Mouse (Mus musculus): ENCODE measurements around the gene Arpp19. TPM values are rescaled to one million over a fixed set of nuclear protein-coding genes. Genes with fewer than 3 reads are reported as not detected.

The Arpp19 gene
- polyA plus RNA-seq (2012; rRNA removed) (11.6 and 31.4 TPM in 2 replicates), polyA plus RNA-seq (2014; fragmentation: Nextera tagmentation; extraction: Ambion mirVana) (151 and 156 TPM in 2 replicates)

- Histone ChIP-seq H3K4me1 (replicated peaks; ENCODE audit: control insufficient read depth in 2 of 2, insufficient read depth in 2 of 2, low read length in 1 of 2) (peaks cover 2 to 12% of the 10 kb centered on the region in 2 experiments; a peak in 1 of 4 replicates), H3K27ac (peak within 1 kb of the TSS; percentile 33; the same call in 1 of the 2 replicates), H3K4me3 (ENCODE audit: insufficient read depth in 1 of 2, low read depth in 2 of 2, low read length in 2 of 2) (peak within 1 kb of the TSS; percentile 70 to 97), H3K9ac (replicated peaks) (peak within 1 kb of the TSS; percentile 85), H3K27me3 (ENCODE audit: control insufficient read depth, insufficient read depth, low read length) (no peaks in the 10 kb centered on the region), H3K36me3 (replicated peaks; ENCODE audit: control insufficient read depth, insufficient read depth, low read depth) (no peaks in the 10 kb centered on the region; the same call in 1 of the 2 replicates), H3K4me2 (ENCODE audit: low read depth) (peak within 1 kb of the TSS; percentile 79), H3K9me3 (ENCODE audit: control insufficient read depth, low read length) (no peaks in the 10 kb centered on the region)
- TF ChIP-seq CTCF (IDR thresholded peaks at IDR 0.05; ENCODE audit: low read depth) (no peak), EP300 (IDR thresholded peaks at IDR 0.05; ENCODE audit: low read depth) (no peak)
- DNase-seq (ENCODE audit: low read depth in 3 of 3, low spot score in 3 of 3) (peak; percentile 57 to 64 (median 61)), ATAC-seq (ENCODE audit: insufficient read depth) (peak; percentile 83)
- WGBS (ENCODE audit: insufficient replicate concordance), result under 1% methylated on average over 63 of the region's 73 CpGs
Measured at GRCm38 (mm10) chr9:75037451-75038356, at the start of gene Arpp19. Gene Arpp19 (plus strand): TSS chr9:75037614.

GRCm38 (mm10) chr9:74988893-74989460 lies 48.4 kb upstream of the Arpp19 start:
- no peak overlapping the region for H3K27ac ChIP-seq
- no peaks in the 10 kb centered on the region for H3K36me3 ChIP-seq (replicated peaks; ENCODE audit: control insufficient read depth, insufficient read depth, low read depth)
- ATAC-seq (ENCODE audit: insufficient read depth), result no peak
- 68% methylated on average over 7 of the region's 7 CpGs for WGBS (ENCODE audit: insufficient replicate concordance)
- DNase-seq (ENCODE audit: low read depth in 3 of 3, low spot score in 3 of 3), result no peak
- no peak overlapping the region for H3K4me2 ChIP-seq (ENCODE audit: low read depth)
- H3K9me3 ChIP-seq (ENCODE audit: control insufficient read depth, low read length), result no peaks in the 10 kb centered on the region
- H3K4me1 ChIP-seq (replicated peaks; ENCODE audit: control insufficient read depth in 2 of 2, insufficient read depth in 2 of 2, low read length in 1 of 2), result no peaks in the 10 kb centered on the region
- no peak for TF ChIP-seq CTCF (IDR thresholded peaks at IDR 0.05; ENCODE audit: low read depth)
- no peaks in the 10 kb centered on the region for H3K27me3 ChIP-seq (ENCODE audit: control insufficient read depth, insufficient read depth, low read length)
- H3K4me3 ChIP-seq (ENCODE audit: insufficient read depth in 1 of 2, low read depth in 2 of 2, low read length in 2 of 2), result no peak overlapping the region
- H3K9ac ChIP-seq (replicated peaks), result no peak overlapping the region

GRCm38 (mm10) chr9:74989990-74990389 lies 47.4 kb upstream of the Arpp19 start:
- DNase-seq (ENCODE audit: low read depth in 3 of 3, low spot score in 3 of 3) (no peak), ATAC-seq (ENCODE audit: insufficient read depth) (no peak)
- Histone ChIP-seq H3K4me2 (ENCODE audit: low read depth) (no peak overlapping the region), H3K4me3 (ENCODE audit: insufficient read depth in 1 of 2, low read depth in 2 of 2, low read length in 2 of 2) (no peak overlapping the region), H3K36me3 (replicated peaks; ENCODE audit: control insufficient read depth, insufficient read depth, low read depth) (no peaks in the 10 kb centered on the region), H3K9ac (replicated peaks) (no peak overlapping the region), H3K27ac (no peak overlapping the region), H3K4me1 (replicated peaks; ENCODE audit: control insufficient read depth in 2 of 2, insufficient read depth in 2 of 2, low read length in 1 of 2) (no peaks in the 10 kb centered on the region), H3K9me3 (ENCODE audit: control insufficient read depth, low read length) (no peaks in the 10 kb centered on the region), H3K27me3 (ENCODE audit: control insufficient read depth, insufficient read depth, low read length) (no peaks in the 10 kb centered on the region)
- WGBS (ENCODE audit: insufficient replicate concordance), result 63% methylated on average over 2 of the region's 2 CpGs
- TF ChIP-seq EP300 (IDR thresholded peaks at IDR 0.05; ENCODE audit: low read depth), result no peak
- TF ChIP-seq CTCF (IDR thresholded peaks at IDR 0.05; ENCODE audit: low read depth), result no peak

GRCm38 (mm10) chr9:74994611-74995257 lies 42.7 kb upstream of the Arpp19 start:
- H3K4me1 ChIP-seq (replicated peaks; ENCODE audit: control insufficient read depth in 2 of 2, insufficient read depth in 2 of 2, low read length in 1 of 2), result no peaks in the 10 kb centered on the region
- H3K9me3 ChIP-seq (ENCODE audit: control insufficient read depth, low read length), result no peaks in the 10 kb centered on the region
- DNase-seq (ENCODE audit: low read depth in 3 of 3, low spot score in 3 of 3) (no peak), ATAC-seq (ENCODE audit: insufficient read depth) (no peak)
- H3K4me3 ChIP-seq (ENCODE audit: insufficient read depth in 1 of 2, low read depth in 2 of 2, low read length in 2 of 2), result no peak overlapping the region
- WGBS (ENCODE audit: insufficient replicate concordance), result 67% methylated on average over 10 of the region's 10 CpGs
- H3K4me2 ChIP-seq (ENCODE audit: low read depth), result no peak overlapping the region
- H3K27ac ChIP-seq, result no peak overlapping the region
- no peak for TF ChIP-seq CTCF (IDR thresholded peaks at IDR 0.05; ENCODE audit: low read depth)
- TF ChIP-seq EP300 (IDR thresholded peaks at IDR 0.05; ENCODE audit: low read depth), result no peak
- H3K36me3 ChIP-seq (replicated peaks; ENCODE audit: control insufficient read depth, insufficient read depth, low read depth), result no peaks in the 10 kb centered on the region
- no peak overlapping the region for H3K9ac ChIP-seq (replicated peaks)
- H3K27me3 ChIP-seq (ENCODE audit: control insufficient read depth, insufficient read depth, low read length), result no peaks in the 10 kb centered on the region

- Histone ChIP-seq H3K4me2 (ENCODE audit: low read depth) (no peak overlapping the region), H3K9me3 (ENCODE audit: control insufficient read depth, low read length) (no peaks in the 10 kb centered on the region), H3K36me3 (replicated peaks; ENCODE audit: control insufficient read depth, insufficient read depth, low read depth) (no peaks in the 10 kb centered on the region), H3K4me3 (ENCODE audit: insufficient read depth in 1 of 2, low read depth in 2 of 2, low read length in 2 of 2) (no peak overlapping the region), H3K27ac (no peak overlapping the region), H3K9ac (replicated peaks) (no peak overlapping the region), H3K27me3 (ENCODE audit: control insufficient read depth, insufficient read depth, low read length) (no peaks in the 10 kb centered on the region), H3K4me1 (replicated peaks; ENCODE audit: control insufficient read depth in 2 of 2, insufficient read depth in 2 of 2, low read length in 1 of 2) (no peaks in the 10 kb centered on the region)
- DNase-seq (ENCODE audit: low read depth in 3 of 3, low spot score in 3 of 3) (no peak), ATAC-seq (ENCODE audit: insufficient read depth) (no peak)
- no peak for TF ChIP-seq CTCF (IDR thresholded peaks at IDR 0.05; ENCODE audit: low read depth)
- TF ChIP-seq EP300 (IDR thresholded peaks at IDR 0.05; ENCODE audit: low read depth), result no peak
- WGBS (ENCODE audit: insufficient replicate concordance), result 9% methylated on average over 2 of the region's 2 CpGs
Measured at GRCm38 (mm10) chr9:74996349-74996748, 41.1 kb upstream of the Arpp19 start.

Data from liver, embryonic 14.5 days (tissue).